Mouse (Mus musculus) kidney, postnatal 0 days (tissue): Measurements from ENCODE around the gene Ubald2. TPM values are rescaled to one million over a fixed set of nuclear protein-coding genes. Genes with fewer than 3 reads are reported as not detected.

Experiments
- ATAC-seq: fragments of 200-750 bp; cut with Nextera tagmentation; replicated peaks from 2 replicates; pipeline ENCODE4 v1.8.0; 2017; ENCODE audit warnings: low read depth, moderate number of reproducible peaks, moderate TSS enrichment, moderate library complexity; ENCODE audit not compliant: low FRiP score
- DNase-seq: peaks from one replicate; pipeline ENCODE4 v3.0.0-alpha.2; 2016; ENCODE audit warnings: low spot score
- H3K27ac ChIP-seq: fragments of 300-500 bp; sonication (generic); 2 replicates; pipeline ENCODE4 v1.5.1; 2014; ENCODE audit warnings: mild to moderate bottlenecking
- H3K27me3 ChIP-seq: fragments of 300-500 bp; sonication (generic); 2 replicates; pipeline ENCODE4 v1.6.1; 2014; ENCODE audit warnings: low read length, mixed read lengths; ENCODE audit not compliant: insufficient read depth
- H3K36me3 ChIP-seq: fragments of 300-500 bp; sonication (generic); 2 replicates; pipeline ENCODE4 v1.6.1; 2014; ENCODE audit warnings: low read length, mixed read lengths; ENCODE audit not compliant: insufficient read depth
- H3K4me1 ChIP-seq: fragments of 300-500 bp; sonication (generic); replicated peaks from 2 replicates; pipeline ENCODE4 v1.6.1; 2014; ENCODE audit warnings: antibody characterized with exemption, low read length, mixed read lengths; ENCODE audit not compliant: insufficient read depth
- H3K4me2 ChIP-seq: fragments of 300-500 bp; sonication (generic); 2 replicates; pipeline ENCODE4 v1.6.1; 2014; ENCODE audit warnings: mild to moderate bottlenecking, low read length, moderate library complexity, mixed read lengths
- H3K4me3 ChIP-seq: fragments of 300-500 bp; sonication (generic); replicated peaks from 2 replicates; pipeline ENCODE4 v1.5.1; 2014; ENCODE audit warnings: low read depth, low read length
- H3K9ac ChIP-seq: fragments of 300-500 bp; sonication (generic); 2 replicates; pipeline ENCODE4 v1.6.1; 2014; ENCODE audit warnings: low read depth, low read length
- H3K9me3 ChIP-seq: fragments of 300-500 bp; sonication (generic); replicated peaks from 2 replicates; pipeline ENCODE4 v1.6.1; 2016; ENCODE audit warnings: low read length, inconsistent platforms, mixed read lengths
- CTCF ChIP-seq: IDR thresholded peaks from 2 replicates; pipeline ENCODE4 v1.5.1; 2016; ENCODE audit warnings: antibody characterized with exemption, low read depth, mild to moderate bottlenecking, moderate library complexity
- WGBS: fragments of 180-500 bp; shearing (Covaris S2); extraction: QIAGEN DNeasy Blood & Tissue Kit; methylation state at CpG from one replicate; pipeline ENCODE4 v1.1.7; 2014; 5-methylcytosine and 5-hydroxymethylcytosine counted together
- polyA plus RNA-seq: library from polyadenylated mRNA; unstranded; fragments of >200 nt; fragmentation: Nextera tagmentation; extraction: Ambion mirVana; gene quantifications from 2 replicates; pipeline ENCODE4 v1.2.1, GENCODE M21; 2015

Gene Ubald2
- 53.5 and 53.6 TPM in 2 replicates for polyA plus RNA-seq

GRCm38 (mm10) chr11:116433356-116434286 is at the start of gene Ubald2:
TSS of gene Ubald2 (plus strand) at chr11:116434094.
- H3K4me2 ChIP-seq: peak within 1 kb of the TSS; percentile 73
- 3% methylated on average over 66 of the region's 66 CpGs for WGBS
- DNase-seq (peak; percentile 99), ATAC-seq (peak; percentile 94)
- H3K27ac ChIP-seq: peak within 1 kb of the TSS; percentile 95
- peaks cover 28% of the 10 kb centered on the region for H3K4me1 ChIP-seq
- peaks cover 7% of the 10 kb centered on the region for H3K36me3 ChIP-seq
- no peak for TF ChIP-seq CTCF
- no peaks in the 10 kb centered on the region for H3K9me3 ChIP-seq
- peak within 1 kb of the TSS; percentile 93 for H3K9ac ChIP-seq
- H3K4me3 ChIP-seq: peak within 1 kb of the TSS; percentile 63
- H3K27me3 ChIP-seq: no peaks in the 10 kb centered on the region

- Histone ChIP-seq H3K9me3 (no peaks in the 10 kb centered on the region), H3K4me3 (no peak overlapping the region), H3K27me3 (no peaks in the 10 kb centered on the region), H3K27ac (peak overlapping the region; percentile 60; the same call in 1 of the 2 replicates), H3K4me1 (peaks cover 21% of the 10 kb centered on the region), H3K4me2 (no peak overlapping the region), H3K36me3 (no peaks in the 10 kb centered on the region), H3K9ac (no peak overlapping the region)
- DNase-seq (peak; percentile 56), ATAC-seq (no peak)
- WGBS: 57% methylated on average over 11 of the region's 11 CpGs
- TF ChIP-seq CTCF: no peak
Observed at GRCm38 (mm10) chr11:116384171-116384570, 49.7 kb upstream of the Ubald2 start.

GRCm38 (mm10) chr11:116385999-116386398 is 47.9 kb upstream of the Ubald2 start:
- Histone ChIP-seq H3K27me3 (no peaks in the 10 kb centered on the region), H3K27ac (0 out of 2 replicates have a peak overlapping the region, but pooled peaks have one; percentile 42), H3K36me3 (no peaks in the 10 kb centered on the region), H3K9me3 (no peaks in the 10 kb centered on the region), H3K9ac (no peak overlapping the region), H3K4me2 (no peak overlapping the region), H3K4me1 (peaks cover 21% of the 10 kb centered on the region), H3K4me3 (no peak overlapping the region)
- no peak for TF ChIP-seq CTCF
- no peak for ATAC-seq
- DNase-seq: no peak
- WGBS: 37% methylated on average over 5 of the region's 5 CpGs

GRCm38 (mm10) chr11:116387086-116388071 is 46.5 kb upstream of the Ubald2 start:
- Histone ChIP-seq H3K9me3 (no peaks in the 10 kb centered on the region), H3K36me3 (no peaks in the 10 kb centered on the region), H3K27me3 (no peaks in the 10 kb centered on the region), H3K27ac (peak overlapping the region; percentile 77), H3K4me3 (0 out of 2 replicates have a peak overlapping the region, but pooled peaks have one; percentile 2), H3K4me1 (peaks cover 21% of the 10 kb centered on the region), H3K4me2 (peak overlapping the region; percentile 32), H3K9ac (no peak overlapping the region)
- peak; percentile 71 for ATAC-seq
- 11% methylated on average over 15 of the region's 16 CpGs for WGBS
- TF ChIP-seq CTCF: no peak; the same call in 1 of the 2 replicates
- DNase-seq: peak; percentile 92

GRCm38 (mm10) chr11:116388841-116389480 is 44.9 kb upstream of the Ubald2 start:
- H3K4me3 ChIP-seq: no peak overlapping the region; the same call in 1 of the 2 replicates
- peak overlapping the region; percentile 40; the same call in 1 of the 2 replicates for H3K4me2 ChIP-seq

More at GRCm38 (mm10) chr11:116388841-116389480, 44.9 kb upstream of the Ubald2 start:
- WGBS: 70% methylated on average over 14 of the region's 14 CpGs
- DNase-seq: peak; percentile 65
- no peaks in the 10 kb centered on the region for H3K27me3 ChIP-seq
- H3K27ac ChIP-seq: peak overlapping the region; percentile 84
- no peaks in the 10 kb centered on the region for H3K9me3 ChIP-seq
- peak; percentile 78; the same call in 1 of the 2 replicates for ATAC-seq
- H3K36me3 ChIP-seq: no peaks in the 10 kb centered on the region
- H3K4me1 ChIP-seq: peaks cover 21% of the 10 kb centered on the region
- 0 out of 2 replicates have a peak overlapping the region, but pooled peaks have one; percentile 35 for H3K9ac ChIP-seq
- peak; percentile 36; the same call in 1 of the 2 replicates for TF ChIP-seq CTCF
